Mouse (Mus musculus): ENCODE results near the gene Atp1b1. TPM values are rescaled to one million over a fixed set of nuclear protein-coding genes. Genes with fewer than 3 reads are reported as not detected.

Atp1b1 gene
- total and polyA plus RNA-seq, 3 experiments = 0.23 to 0.43 TPM; not detected in 1

DNA sequence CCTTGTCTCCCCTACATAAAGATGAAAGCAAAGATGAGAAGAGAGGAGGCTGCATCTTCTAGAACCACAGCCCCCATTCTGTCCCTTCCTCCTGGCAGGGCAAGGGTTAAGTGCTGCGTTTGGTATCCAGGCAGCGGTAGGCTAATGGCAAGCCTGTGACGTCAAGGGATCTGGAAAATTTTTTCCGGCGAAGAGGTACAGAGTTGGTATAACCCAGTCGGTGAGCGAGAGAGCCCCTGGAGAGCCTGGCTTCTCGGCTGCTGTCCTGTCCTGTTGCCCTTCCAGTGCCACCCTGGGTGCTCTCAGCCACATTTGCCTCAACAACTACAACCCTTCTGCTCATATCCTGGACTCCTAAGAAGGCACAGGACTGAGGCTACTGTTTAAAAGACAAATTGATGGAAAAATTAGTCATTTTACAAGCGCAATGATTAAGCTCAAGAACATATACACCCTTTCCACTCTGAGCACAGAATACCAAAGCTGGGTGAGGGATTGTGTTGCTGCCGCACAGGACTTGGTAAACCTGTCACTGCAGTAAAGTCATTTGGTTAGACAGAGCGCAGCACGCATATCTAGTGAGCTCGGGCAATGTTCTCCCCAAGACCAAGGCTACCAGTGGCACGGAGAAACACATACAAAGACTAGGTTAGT is 3.3 kb downstream of the Atp1b1 start:
- H3K4me1 ChIP-seq (ENCODE audit: control insufficient read depth in 1 of 2, insufficient read depth in 2 of 2, low read length in 2 of 2) = no peaks in the 10 kb centered on the region
- no peaks in the 10 kb centered on the region for H3K27me3 ChIP-seq (ENCODE audit: control insufficient read depth in 1 of 2, insufficient read depth in 2 of 2, low read length in 2 of 2)
- H3K27ac ChIP-seq (ENCODE audit: control insufficient read depth, low read depth, low read length) = no peak overlapping the region
- TF ChIP-seq MEF2A (IDR thresholded peaks at IDR 0.05; ENCODE audit: extremely low read depth, insufficient replicate concordance, low read depth, low read length, poor library complexity, severe bottlenecking) = no peak
- TF ChIP-seq MXI1 (IDR thresholded peaks at IDR 0.05; ENCODE audit: low read depth, low read length) = no peak
- TF ChIP-seq HCFC1 (IDR thresholded peaks at IDR 0.05; ENCODE audit: low read depth, low read length) = no peak
- TF ChIP-seq MYB (IDR thresholded peaks at IDR 0.05; ENCODE audit: low read depth, low read length) = no peak
- no peak for TF ChIP-seq JUND (IDR thresholded peaks at IDR 0.05; ENCODE audit: low read depth, low read length)
- no peak for TF ChIP-seq MAX (IDR thresholded peaks at IDR 0.05; ENCODE audit: low read length)
- TF ChIP-seq NELFE (IDR thresholded peaks at IDR 0.05; ENCODE audit: low read depth, low read length) = no peak
- no peak for TF ChIP-seq GATA1 (IDR thresholded peaks at IDR 0.05; ENCODE audit: low read depth, low read length)
- TF ChIP-seq ZNF384 (IDR thresholded peaks at IDR 0.05; ENCODE audit: low read depth, low read length) = no peak
- H3K4me3 ChIP-seq (ENCODE audit: control insufficient read depth in 1 of 2, insufficient read depth in 1 of 2, low read depth in 2 of 2, low read length in 2 of 2) = no peak overlapping the region
- H3K79me2 ChIP-seq (ENCODE audit: control insufficient read depth, insufficient read depth, low read length, poor library complexity) = no peaks in the 10 kb centered on the region
- DNase-seq (ENCODE audit: low read depth, low spot score) = no peak
- no peaks in the 10 kb centered on the region for H3K9me3 ChIP-seq (replicated peaks; ENCODE audit: insufficient read depth, low read length)
- no peaks in the 10 kb centered on the region for H3K36me3 ChIP-seq (ENCODE audit: control insufficient read depth in 1 of 2, insufficient read depth in 2 of 2, low read length in 2 of 2)
- no peak overlapping the region for H3K9ac ChIP-seq (ENCODE audit: control insufficient read depth, low read depth, low read length, poor library complexity, severe bottlenecking)

DNA sequence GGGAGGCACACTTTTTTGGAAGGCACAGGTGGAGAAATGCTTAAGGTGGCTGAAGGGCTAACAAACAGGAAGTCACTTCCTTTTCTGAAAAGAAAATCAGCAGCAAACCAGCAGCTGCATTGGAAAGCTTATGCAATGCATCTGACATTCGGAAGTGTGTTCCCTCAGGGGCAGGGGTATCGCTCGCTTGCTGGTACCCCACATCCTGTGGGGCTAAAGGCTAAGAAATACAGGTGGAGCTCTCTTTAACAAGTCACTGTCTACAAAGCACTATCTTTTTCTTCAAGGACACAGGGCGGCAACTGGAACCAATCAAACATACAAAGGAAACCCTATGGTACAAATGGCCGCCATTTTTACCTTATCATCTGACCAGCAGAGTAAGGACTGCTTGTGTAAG is 4.4 kb downstream of the Atp1b1 start:
- no peaks in the 10 kb centered on the region for H3K79me2 ChIP-seq (ENCODE audit: control insufficient read depth, insufficient read depth, low read length, poor library complexity)
- no peak for DNase-seq (ENCODE audit: low read depth, low spot score)
- no peaks in the 10 kb centered on the region for H3K9me3 ChIP-seq (replicated peaks; ENCODE audit: insufficient read depth, low read length)
- H3K4me3 ChIP-seq (ENCODE audit: control insufficient read depth in 1 of 2, insufficient read depth in 1 of 2, low read depth in 2 of 2, low read length in 2 of 2) = no peak overlapping the region
- no peaks in the 10 kb centered on the region for H3K36me3 ChIP-seq (ENCODE audit: control insufficient read depth in 1 of 2, insufficient read depth in 2 of 2, low read length in 2 of 2)
- TF ChIP-seq TCF12 (IDR thresholded peaks at IDR 0.05; ENCODE audit: low read depth, low read length) (no peak), MAFK (IDR thresholded peaks at IDR 0.05; ENCODE audit: borderline replicate concordance, low read depth, low read length) (no peak), POLR2AphosphoS5 (IDR thresholded peaks at IDR 0.05; ENCODE audit: borderline replicate concordance, low read depth, low read length) (no peak), ZMIZ1 (IDR thresholded peaks at IDR 0.05; ENCODE audit: low read depth, low read length) (no peak), RCOR1 (IDR thresholded peaks at IDR 0.05; ENCODE audit: low read depth, low read length) (no peak), TBP (IDR thresholded peaks at IDR 0.05; ENCODE audit: low read depth, low read length) (no peak), MYC (IDR thresholded peaks at IDR 0.05; ENCODE audit: low read depth, low read length) (no peak), MAX (IDR thresholded peaks at IDR 0.05; ENCODE audit: low read length) (no peak), ETS1 (IDR thresholded peaks at IDR 0.05; ENCODE audit: low read depth, low read length) (no peak)
- no peak overlapping the region for H3K9ac ChIP-seq (ENCODE audit: control insufficient read depth, low read depth, low read length, poor library complexity, severe bottlenecking)
- H3K4me1 ChIP-seq (ENCODE audit: control insufficient read depth in 1 of 2, insufficient read depth in 2 of 2, low read length in 2 of 2) = no peaks in the 10 kb centered on the region
- no peaks in the 10 kb centered on the region for H3K27me3 ChIP-seq (ENCODE audit: control insufficient read depth in 1 of 2, insufficient read depth in 2 of 2, low read length in 2 of 2)
- H3K27ac ChIP-seq (ENCODE audit: control insufficient read depth, low read depth, low read length) = no peak overlapping the region

Measured in MEL (cell line).